Mouse (Mus musculus): ENCODE measurements around the gene Tpd52l1. TPM values are rescaled to one million over a fixed set of nuclear protein-coding genes. Genes with fewer than 3 reads are reported as not detected.

Tpd52l1 gene
- total RNA-seq, 4 experiments from 2014 or later: 29.3 to 31.8 (median 30.8) TPM

GRCm38 (mm10) chr10:31346401-31346800 lies 99.4 kb downstream of the Tpd52l1 start:
- no peak for DNase-seq (ENCODE audit: low spot score in 2 of 2)

- no peak for DNase-seq (ENCODE audit: low spot score in 2 of 2)
These were observed 109.3 kb downstream of the Tpd52l1 start for GRCm38 (mm10) chr10:31336432-31336831.

- DNase-seq (ENCODE audit: low spot score in 2 of 2): peak in 1 of 2 experiments; percentile 6
These were observed 114.5 kb downstream of the Tpd52l1 start for GRCm38 (mm10) chr10:31331225-31331775.

GRCm38 (mm10) chr10:31330286-31330962 lies 115.3 kb downstream of the Tpd52l1 start:
- DNase-seq (ENCODE audit: low spot score in 2 of 2): no peak

- no peak for DNase-seq (ENCODE audit: low spot score in 2 of 2)
These were observed 116.3 kb downstream of the Tpd52l1 start for GRCm38 (mm10) chr10:31329436-31329835.

- peak in 1 of 2 experiments; percentile 4 for DNase-seq (ENCODE audit: low spot score in 2 of 2)
These were observed 127.3 kb downstream of the Tpd52l1 start for GRCm38 (mm10) chr10:31318491-31318890.

GRCm38 (mm10) chr10:31312865-31313848 lies 132.6 kb downstream of the Tpd52l1 start, which contains the start of gene Hddc2:
TSS of gene Hddc2 (plus strand) at chr10:31313383.
- DNase-seq (ENCODE audit: low spot score in 2 of 2): peak; percentile 40 to 65

GRCm38 (mm10) chr10:31307024-31307598 lies 138.6 kb downstream of the Tpd52l1 start:
- no peak for DNase-seq (ENCODE audit: low spot score in 2 of 2)

- DNase-seq (ENCODE audit: low spot score in 2 of 2): no peak
These were observed 142.3 kb downstream of the Tpd52l1 start for GRCm38 (mm10) chr10:31303446-31303845.

GRCm38 (mm10) chr10:31300292-31300691 lies 145.5 kb downstream of the Tpd52l1 start:
- DNase-seq (ENCODE audit: low spot score in 2 of 2): no peak

GRCm38 (mm10) chr10:31298921-31299574 lies 146.7 kb downstream of the Tpd52l1 start:
- peak in 1 of 2 experiments; percentile 7 for DNase-seq (ENCODE audit: low spot score in 2 of 2)

- DNase-seq (ENCODE audit: low spot score in 2 of 2): no peak
These were observed 147.5 kb downstream of the Tpd52l1 start for GRCm38 (mm10) chr10:31298263-31298662.

GRCm38 (mm10) chr10:31297106-31297505 lies 148.7 kb downstream of the Tpd52l1 start:
- no peak for DNase-seq (ENCODE audit: low spot score in 2 of 2)

GRCm38 (mm10) chr10:31296458-31296857 lies 149.3 kb downstream of the Tpd52l1 start:
- no peak for DNase-seq (ENCODE audit: low spot score in 2 of 2)

- DNase-seq (ENCODE audit: low spot score in 2 of 2): no peak
These were observed 150.1 kb downstream of the Tpd52l1 start for GRCm38 (mm10) chr10:31295705-31296104.

- DNase-seq (ENCODE audit: low spot score in 2 of 2): no peak
These were observed 156.9 kb downstream of the Tpd52l1 start for GRCm38 (mm10) chr10:31288697-31289390.

GRCm38 (mm10) chr10:31287787-31288186 lies 158.0 kb downstream of the Tpd52l1 start:
- no peak for DNase-seq (ENCODE audit: low spot score in 2 of 2)

Measured in gastrocnemius, adult 8-10 months (tissue).